Mouse (Mus musculus) forebrain, embryonic 15.5 days (tissue): Measurements from ENCODE around the gene Tsku. TPM values are rescaled to one million over a fixed set of nuclear protein-coding genes. Genes with fewer than 3 reads are reported as not detected.

Experiments used
- ATAC-seq: fragments of 200-750 bp; cut with Nextera tagmentation; replicated peaks from 2 replicates; pipeline ENCODE4 v1.8.0; 2017; ENCODE audit warnings: mild to moderate bottlenecking, moderate TSS enrichment, moderate library complexity
- H3K27ac ChIP-seq: fragments of 300-500 bp; sonication (generic); replicated peaks from 2 replicates; pipeline ENCODE4 v1.5.1; 2015; ENCODE audit warnings: mild to moderate bottlenecking, inconsistent platforms
- H3K27me3 ChIP-seq: fragments of 300-500 bp; sonication (generic); 2 replicates; pipeline ENCODE4 v1.6.1; 2015; ENCODE audit warnings: inconsistent platforms
- H3K36me3 ChIP-seq: fragments of 300-500 bp; sonication (generic); 2 replicates; pipeline ENCODE4 v1.6.1; 2015; ENCODE audit warnings: mild to moderate bottlenecking, inconsistent platforms
- H3K4me1 ChIP-seq: fragments of 300-500 bp; sonication (generic); 2 replicates; pipeline ENCODE4 v1.6.1; 2015; ENCODE audit warnings: inconsistent platforms
- H3K4me2 ChIP-seq: fragments of 300-500 bp; sonication (generic); replicated peaks from 2 replicates; pipeline ENCODE4 v1.6.1; 2015; ENCODE audit warnings: mild to moderate bottlenecking, inconsistent platforms
- H3K4me3 ChIP-seq: fragments of 300-500 bp; sonication (generic); 2 replicates; pipeline ENCODE4 v1.5.1; 2015; ENCODE audit warnings: mild to moderate bottlenecking, inconsistent platforms
- H3K9ac ChIP-seq: fragments of 300-500 bp; sonication (generic); replicated peaks from 2 replicates; pipeline ENCODE4 v1.6.1; 2015; ENCODE audit warnings: mild to moderate bottlenecking, inconsistent platforms
- H3K9me3 ChIP-seq: fragments of 300-500 bp; sonication (generic); 2 replicates; pipeline ENCODE4 v1.6.1; 2016; ENCODE audit warnings: inconsistent platforms
- WGBS: fragments of 180-500 bp; shearing (Covaris S2); methylation state at CpG from one replicate; pipeline ENCODE4 v1.1.7; 2015; ENCODE audit warnings: mixed read lengths; 5-methylcytosine and 5-hydroxymethylcytosine counted together
- polyA plus RNA-seq: library from polyadenylated mRNA; unstranded; fragments of >200 nt; fragmentation: Nextera tagmentation; extraction: Ambion mirVana; gene quantifications from 2 replicates; pipeline ENCODE4 v1.2.1, GENCODE M21; 2015

Gene Tsku
- polyA plus RNA-seq, 1 experiment from 2014 or later, result 7.9 TPM

DNA sequence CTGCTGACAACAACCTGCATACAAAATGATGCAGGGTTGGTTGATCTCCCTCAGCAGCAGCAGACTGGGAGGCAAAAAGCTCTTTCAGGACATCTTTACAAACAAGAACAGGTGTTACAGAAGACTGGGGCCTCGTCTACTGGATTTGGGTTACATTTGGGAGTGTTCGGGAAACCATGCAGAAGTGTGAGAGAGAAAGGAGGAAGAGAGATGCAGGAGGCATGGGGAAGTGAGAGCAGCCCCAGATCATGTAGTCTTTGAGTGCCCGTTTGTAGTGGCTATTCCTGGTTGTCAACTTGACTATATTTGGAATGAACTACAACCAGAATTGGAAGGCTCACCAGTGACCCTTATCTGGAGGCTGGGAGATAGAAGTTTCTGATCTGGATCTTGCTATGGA lies 38.7 kb downstream of the Tsku start:
- ATAC-seq, result no peak
- Histone ChIP-seq H3K4me3 (no peak overlapping the region), H3K36me3 (no peaks in the 10 kb centered on the region), H3K4me2 (no peak overlapping the region), H3K27ac (no peak overlapping the region), H3K4me1 (peaks cover 8% of the 10 kb centered on the region), H3K27me3 (peaks cover 10% of the 10 kb centered on the region; the same call in 1 of the 2 replicates), H3K9ac (no peak overlapping the region), H3K9me3 (no peaks in the 10 kb centered on the region)
- WGBS, result 79% methylated on average over 3 of the region's 3 CpGs

DNA sequence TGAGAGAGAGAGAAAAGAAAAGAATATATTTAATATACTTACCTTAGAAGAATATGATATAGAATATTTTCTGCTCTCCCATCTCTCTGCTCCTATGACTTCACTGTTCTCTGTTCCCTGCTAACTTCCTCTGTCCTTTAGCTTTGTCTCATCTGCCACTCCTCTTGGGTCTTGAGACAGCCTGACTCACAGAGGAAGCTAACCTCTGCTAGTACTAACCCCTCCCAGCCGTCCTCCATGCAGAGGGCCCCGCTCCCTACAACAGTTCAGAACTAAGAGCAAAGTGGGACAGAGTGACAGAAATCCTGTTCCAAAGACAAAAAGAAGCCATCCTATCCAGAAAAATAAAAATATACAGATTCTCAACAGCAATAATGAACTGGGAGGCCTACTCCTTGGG lies 40.0 kb downstream of the Tsku start, which contains the start of gene Acer3:
Acer3 (minus strand) TSS at position 126 of the 400 bp plus-strand sequence.
- H3K27me3 ChIP-seq, result peaks cover 10% of the 10 kb centered on the region; the same call in 1 of the 2 replicates
- 84% methylated on average over 2 of the region's 2 CpGs for WGBS
- H3K4me2 ChIP-seq, result no peak within 1 kb of the TSS
- ATAC-seq, result no peak
- H3K4me1 ChIP-seq, result peaks cover 8% of the 10 kb centered on the region
- H3K36me3 ChIP-seq, result no peaks in the 10 kb centered on the region
- H3K27ac ChIP-seq, result no peak within 1 kb of the TSS
- no peak within 1 kb of the TSS for H3K9ac ChIP-seq
- H3K9me3 ChIP-seq, result no peaks in the 10 kb centered on the region
- no peak within 1 kb of the TSS for H3K4me3 ChIP-seq

DNA sequence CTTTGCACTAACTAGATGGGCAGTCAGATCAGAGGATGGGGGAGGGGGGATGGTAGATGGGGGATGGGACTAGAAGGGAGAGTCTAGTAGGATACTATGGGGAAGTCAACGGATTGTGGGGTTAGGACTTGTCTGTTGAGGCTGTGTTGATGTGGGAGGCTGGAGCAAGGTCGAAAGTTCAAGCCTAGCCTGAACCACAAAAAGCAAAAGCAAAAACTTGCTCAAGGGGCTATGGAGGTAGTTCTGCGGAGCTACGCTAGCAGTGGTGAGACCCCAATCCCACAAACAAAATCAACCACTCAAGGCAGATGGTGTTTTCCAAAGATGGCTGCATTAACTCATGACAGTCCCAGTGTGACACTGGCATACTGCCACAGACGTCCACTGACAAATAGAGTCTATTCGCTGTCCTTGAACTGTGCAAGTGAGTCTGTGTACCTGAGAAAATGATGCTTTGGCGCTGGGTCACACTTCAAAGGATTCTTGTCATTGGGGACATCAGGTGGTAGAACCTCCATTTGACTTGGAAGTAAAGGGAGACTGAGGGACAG lies 41.0 kb downstream of the Tsku start:
- Histone ChIP-seq H3K4me1 (peaks cover 8% of the 10 kb centered on the region), H3K36me3 (no peaks in the 10 kb centered on the region), H3K27me3 (peaks cover 10% of the 10 kb centered on the region; the same call in 1 of the 2 replicates), H3K4me3 (no peak overlapping the region), H3K9ac (no peak overlapping the region), H3K4me2 (no peak overlapping the region), H3K9me3 (no peaks in the 10 kb centered on the region), H3K27ac (no peak overlapping the region)
- 84% methylated on average over 7 of the region's 7 CpGs for WGBS
- no peak for ATAC-seq

DNA sequence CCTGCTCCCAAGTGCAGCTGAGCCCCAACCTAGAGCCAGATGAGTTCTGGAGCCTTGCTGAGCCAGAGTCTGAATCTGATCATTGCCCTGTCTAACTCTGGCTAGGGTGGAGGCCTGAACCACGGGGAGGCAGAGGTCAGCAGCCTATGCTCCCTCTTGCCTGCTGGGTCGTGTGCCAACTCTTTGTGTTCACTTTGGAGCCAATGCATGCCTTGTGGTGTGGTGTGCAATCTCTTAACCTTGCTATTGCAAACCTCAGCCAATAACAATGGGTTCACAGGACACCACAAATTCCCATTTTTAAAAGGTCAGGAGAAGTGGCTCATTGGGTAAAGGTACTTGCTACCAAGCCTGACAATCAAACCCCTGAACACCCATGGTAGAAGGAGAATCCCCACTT lies 44.6 kb downstream of the Tsku start:
- 0 out of 2 replicates have a peak, but pooled peaks cover under 1% of the 10 kb centered on the region for H3K27me3 ChIP-seq
- no peak for ATAC-seq
- H3K27ac ChIP-seq, result no peak overlapping the region
- H3K4me3 ChIP-seq, result no peak overlapping the region
- H3K9ac ChIP-seq, result no peak overlapping the region
- H3K4me2 ChIP-seq, result no peak overlapping the region
- H3K9me3 ChIP-seq, result no peaks in the 10 kb centered on the region
- H3K36me3 ChIP-seq, result no peaks in the 10 kb centered on the region
- WGBS, result 54% methylated on average over 2 of the region's 2 CpGs
- no peaks in the 10 kb centered on the region for H3K4me1 ChIP-seq

DNA sequence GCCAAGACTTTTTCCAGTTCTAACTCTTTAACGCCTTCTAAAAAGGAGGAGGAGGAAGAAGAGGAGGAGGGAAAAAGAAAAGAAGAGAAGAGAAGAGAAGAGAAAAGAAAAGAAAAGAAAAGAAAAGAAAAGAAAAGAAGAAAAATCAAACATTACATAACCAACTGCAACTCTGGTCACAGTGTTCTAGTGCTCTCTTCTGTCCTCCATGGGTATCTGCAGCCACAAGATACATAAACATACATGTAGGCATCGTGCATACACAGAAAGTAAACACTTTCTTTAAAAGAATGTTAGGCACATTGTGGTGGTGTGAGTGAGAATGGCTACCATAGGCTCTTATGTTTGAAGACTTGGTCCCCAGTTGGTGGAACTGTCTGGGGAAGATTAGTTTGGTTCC lies 46.0 kb downstream of the Tsku start:
- ATAC-seq, result no peak
- H3K4me1 ChIP-seq, result no peaks in the 10 kb centered on the region
- no peaks in the 10 kb centered on the region for H3K36me3 ChIP-seq
- 89% methylated on average over 2 of the region's 2 CpGs for WGBS
- H3K4me2 ChIP-seq, result no peak overlapping the region
- no peaks in the 10 kb centered on the region for H3K9me3 ChIP-seq
- H3K27me3 ChIP-seq, result no peaks in the 10 kb centered on the region
- no peak overlapping the region for H3K4me3 ChIP-seq
- no peak overlapping the region for H3K27ac ChIP-seq
- H3K9ac ChIP-seq, result no peak overlapping the region

DNA sequence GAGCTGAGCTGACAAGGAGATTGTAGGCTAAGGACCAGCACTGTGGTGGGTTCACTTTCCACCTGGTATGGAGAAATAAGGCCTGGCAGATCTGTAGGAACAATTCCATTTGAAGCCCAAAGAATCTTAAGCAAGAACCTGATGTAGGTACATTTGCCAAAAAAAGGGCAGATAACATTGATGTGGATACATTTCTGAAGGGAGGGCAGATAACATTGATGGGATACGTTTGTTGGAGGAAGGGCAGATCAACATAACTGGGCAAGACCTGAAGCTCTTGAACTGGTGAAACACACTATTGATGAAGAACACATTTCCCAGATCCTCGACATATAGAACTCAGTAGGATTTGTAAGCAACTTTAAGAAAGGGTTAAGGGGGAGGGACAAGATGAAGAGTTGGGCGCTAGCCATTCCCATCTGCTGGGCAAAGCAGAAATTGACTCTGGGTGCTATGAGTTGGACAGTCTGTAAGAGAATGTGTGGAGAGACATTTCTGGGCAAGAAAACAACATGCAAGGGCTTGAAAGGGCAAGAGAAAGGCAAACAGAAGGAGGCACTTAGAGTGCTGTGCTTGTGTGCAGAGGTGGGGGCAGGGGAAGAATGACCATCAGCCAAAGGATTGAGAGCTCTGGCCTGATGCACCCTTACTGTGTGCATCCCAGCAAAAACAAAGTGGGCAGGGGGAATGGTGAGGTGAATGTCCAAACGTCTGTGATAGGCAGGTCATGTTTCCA lies 48.8 kb downstream of the Tsku start:
- H3K4me3 ChIP-seq, result no peak overlapping the region
- H3K9me3 ChIP-seq, result no peaks in the 10 kb centered on the region
- 76% methylated on average over 4 of the region's 4 CpGs for WGBS
- H3K36me3 ChIP-seq, result no peaks in the 10 kb centered on the region
- peaks cover 17% of the 10 kb centered on the region for H3K4me1 ChIP-seq
- no peak for ATAC-seq
- no peak overlapping the region for H3K9ac ChIP-seq
- H3K27me3 ChIP-seq, result no peaks in the 10 kb centered on the region
- no peak overlapping the region for H3K27ac ChIP-seq
- no peak overlapping the region for H3K4me2 ChIP-seq

DNA sequence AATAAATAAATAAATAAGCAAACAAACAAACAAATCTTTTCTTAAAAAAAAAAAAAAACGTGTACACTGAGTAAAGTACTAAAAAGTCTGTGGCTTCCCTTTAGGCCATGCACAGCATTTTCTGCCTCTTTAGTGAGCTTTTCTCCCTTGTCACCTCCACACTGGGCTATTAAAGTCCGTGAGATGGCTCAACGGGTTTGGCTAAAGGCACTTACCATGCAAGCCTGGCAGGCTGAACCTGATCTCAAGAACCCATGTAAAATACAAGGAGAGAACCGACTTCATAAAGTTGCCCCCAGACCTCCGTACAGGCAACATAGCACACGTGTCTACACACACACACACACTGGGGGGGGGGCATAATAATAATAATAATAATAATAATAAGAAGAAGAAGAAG lies 50.9 kb downstream of the Tsku start:
- no peak overlapping the region for H3K9ac ChIP-seq
- H3K4me1 ChIP-seq, result peaks cover 17% of the 10 kb centered on the region
- no peak overlapping the region for H3K4me2 ChIP-seq
- no peaks in the 10 kb centered on the region for H3K36me3 ChIP-seq
- no peaks in the 10 kb centered on the region for H3K9me3 ChIP-seq
- no peak overlapping the region for H3K27ac ChIP-seq
- no peak for ATAC-seq
- H3K27me3 ChIP-seq, result no peaks in the 10 kb centered on the region
- WGBS, result 67% methylated on average over 6 of the region's 6 CpGs
- no peak overlapping the region for H3K4me3 ChIP-seq

DNA sequence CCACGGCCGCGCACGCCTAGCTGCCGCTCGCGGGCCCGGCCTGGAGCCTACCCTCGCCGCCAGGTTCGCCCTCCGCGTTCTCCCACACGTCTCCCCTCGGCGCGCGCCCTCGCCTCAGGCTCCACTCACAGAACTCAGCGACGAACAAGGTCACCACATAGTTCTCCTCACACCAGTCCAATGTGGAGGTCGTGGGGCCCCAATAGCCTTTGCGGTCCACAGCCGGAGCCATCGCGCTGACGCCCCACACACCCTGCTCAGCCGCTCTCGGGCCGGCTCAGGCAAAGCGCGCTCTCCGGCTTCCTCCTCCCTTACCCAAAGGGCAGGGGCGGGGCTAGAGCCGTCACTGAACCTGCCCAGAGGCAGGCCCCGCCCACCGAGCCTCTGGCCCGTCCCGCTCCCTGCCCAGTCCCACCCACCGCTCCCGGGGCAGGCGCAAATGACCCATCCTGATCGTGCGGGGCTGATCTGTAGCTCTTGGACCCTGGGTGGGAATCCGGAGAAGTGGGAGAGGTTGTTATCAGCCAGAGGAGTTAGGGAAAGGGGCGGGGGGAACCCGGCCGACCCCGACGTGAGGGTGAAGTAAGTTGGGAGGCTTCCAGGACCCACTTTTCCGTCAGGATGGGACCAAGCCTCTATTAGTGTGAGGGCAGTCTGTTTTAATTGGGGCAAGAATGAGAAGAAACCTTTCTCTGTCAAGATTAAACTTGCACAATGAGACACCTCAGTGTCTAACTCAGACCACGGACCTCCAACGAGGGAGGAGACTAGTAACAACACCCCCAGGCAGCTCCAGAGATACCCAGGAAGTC lies 51.7 kb downstream of the Tsku start:
- no peaks in the 10 kb centered on the region for H3K9me3 ChIP-seq
- no peaks in the 10 kb centered on the region for H3K27me3 ChIP-seq
- peak overlapping the region; percentile 70 for H3K4me3 ChIP-seq
- H3K4me2 ChIP-seq, result peak overlapping the region; percentile 93
- H3K27ac ChIP-seq, result peak overlapping the region; percentile 31
- WGBS, result under 1% methylated on average over 53 of the region's 53 CpGs
- H3K9ac ChIP-seq, result peak overlapping the region; percentile 69
- peaks cover 17% of the 10 kb centered on the region for H3K4me1 ChIP-seq
- peak; percentile 98 for ATAC-seq
- H3K36me3 ChIP-seq, result no peaks in the 10 kb centered on the region

DNA sequence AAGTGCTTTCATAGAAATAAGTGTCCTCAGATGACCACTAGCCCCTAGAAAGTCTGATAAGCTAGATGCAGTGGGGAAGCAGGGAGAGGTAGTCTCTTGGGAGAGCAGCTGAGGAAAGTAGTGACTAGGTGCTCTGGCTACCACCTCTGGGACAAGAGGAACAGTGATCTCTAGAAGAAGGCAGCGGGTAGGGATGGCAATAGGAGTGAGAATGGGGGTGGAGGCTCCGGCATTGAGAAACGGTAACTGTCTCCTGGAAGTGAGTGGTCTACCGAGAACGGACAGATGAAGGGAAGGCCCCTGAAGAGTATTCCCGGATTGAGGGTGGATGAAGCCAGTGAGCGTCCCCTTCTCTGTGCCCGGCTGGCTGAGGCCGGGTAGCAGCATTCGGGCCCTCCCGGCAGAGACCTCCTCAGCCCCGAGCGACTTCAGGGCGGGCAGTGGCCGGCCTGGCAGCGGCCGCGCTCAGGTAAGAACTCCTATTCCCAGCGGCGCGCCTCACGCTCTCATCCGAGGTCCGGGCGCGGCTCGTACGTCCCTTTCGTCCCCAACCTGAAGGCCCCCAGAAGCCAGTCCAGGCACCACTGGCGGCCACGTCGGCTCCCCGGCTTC lies 52.4 kb downstream of the Tsku start:
- Histone ChIP-seq H3K9ac (peak overlapping the region; percentile 69), H3K4me2 (peak overlapping the region; percentile 93), H3K27ac (peak overlapping the region; percentile 31; the same call in 1 of the 2 replicates), H3K4me1 (peaks cover 17% of the 10 kb centered on the region), H3K36me3 (no peaks in the 10 kb centered on the region), H3K9me3 (no peaks in the 10 kb centered on the region), H3K27me3 (no peaks in the 10 kb centered on the region), H3K4me3 (peak overlapping the region; percentile 70)
- under 1% methylated on average over 33 of the region's 33 CpGs for WGBS
- peak; percentile 67 for ATAC-seq

DNA sequence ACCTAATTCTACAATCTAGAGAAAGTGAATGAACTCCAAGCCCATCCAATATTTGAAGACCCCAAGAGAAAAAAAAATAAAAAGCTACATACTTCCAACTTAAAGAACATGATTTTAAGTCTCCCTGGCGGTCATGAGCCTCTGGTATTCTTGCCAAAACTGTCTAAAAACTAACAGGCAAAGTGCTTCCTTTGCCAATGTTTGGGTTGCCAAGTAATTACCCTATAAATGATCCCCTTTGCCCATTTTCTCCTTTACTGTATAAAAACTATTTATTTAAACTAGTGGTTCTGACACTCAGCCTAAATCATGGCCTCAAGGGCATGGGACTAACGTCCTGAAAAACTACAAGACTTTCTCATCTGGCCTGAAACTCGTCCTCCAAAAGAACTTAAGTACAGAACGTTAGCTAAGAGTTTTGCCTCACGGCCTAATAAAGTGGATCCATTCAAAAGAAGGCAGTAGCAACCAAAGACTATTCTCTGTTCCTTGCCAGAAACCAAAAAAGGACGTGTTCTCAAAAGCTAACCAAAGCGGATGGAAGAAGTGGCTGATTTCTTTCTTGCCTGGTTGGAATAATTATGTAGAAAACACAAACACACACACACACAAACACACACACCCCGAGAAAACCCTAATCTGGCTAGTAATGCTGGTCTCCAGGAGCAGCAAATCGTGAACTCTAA lies 53.1 kb downstream of the Tsku start:
- no peak for ATAC-seq
- Histone ChIP-seq H3K36me3 (no peaks in the 10 kb centered on the region), H3K4me3 (peak overlapping the region; percentile 70), H3K27ac (no peak overlapping the region), H3K4me1 (peaks cover 17% of the 10 kb centered on the region), H3K27me3 (no peaks in the 10 kb centered on the region), H3K4me2 (peak overlapping the region; percentile 93), H3K9me3 (no peaks in the 10 kb centered on the region), H3K9ac (0 out of 2 replicates have a peak overlapping the region, but pooled peaks have one; percentile 69)
- WGBS, result 23% methylated on average over 9 of the region's 9 CpGs

DNA sequence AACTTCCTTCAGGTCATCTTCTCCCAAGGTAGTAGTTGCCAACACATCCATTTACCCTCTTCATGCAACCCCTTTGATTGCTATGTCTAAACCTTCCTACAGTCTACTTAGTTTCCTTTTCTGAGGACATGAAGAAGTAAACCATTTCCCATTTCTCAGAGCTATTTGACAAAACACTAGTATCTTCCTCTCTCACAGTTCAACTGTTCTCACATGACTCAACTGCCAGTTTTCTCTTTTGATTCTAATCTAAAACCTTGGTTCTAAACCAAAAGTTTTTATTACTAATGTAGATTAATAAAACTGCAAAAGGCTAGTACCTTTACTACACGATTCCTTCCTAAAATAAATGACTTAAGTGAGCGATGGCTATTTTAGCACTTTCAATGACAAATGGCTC lies 53.7 kb downstream of the Tsku start:
- WGBS, result 75% methylated on average over 2 of the region's 2 CpGs
- no peak overlapping the region for H3K4me3 ChIP-seq
- no peaks in the 10 kb centered on the region for H3K27me3 ChIP-seq
- H3K9ac ChIP-seq, result no peak overlapping the region
- H3K4me1 ChIP-seq, result peaks cover 17% of the 10 kb centered on the region
- no peaks in the 10 kb centered on the region for H3K36me3 ChIP-seq
- no peak overlapping the region for H3K27ac ChIP-seq
- no peaks in the 10 kb centered on the region for H3K9me3 ChIP-seq
- ATAC-seq, result no peak
- no peak overlapping the region for H3K4me2 ChIP-seq
